Mouse (Mus musculus) forebrain, postnatal 0 days (tissue): ENCODE results near the gene Prss16. TPM values are rescaled to one million over a fixed set of nuclear protein-coding genes. Genes with fewer than 3 reads are reported as not detected.

Experiments
- ATAC-seq: fragments of 200-750 bp; cut with Nextera tagmentation; 2 replicates; pipeline ENCODE4 v1.8.0; 2017; ENCODE audit warnings: mild to moderate bottlenecking, moderate library complexity
- DNase-seq: peaks from one replicate; pipeline ENCODE4 v3.0.0-alpha.2; 2015
- H3K27ac ChIP-seq: fragments of 300-500 bp; sonication (generic); 2 replicates; pipeline ENCODE4 v1.5.1; 2014; ENCODE audit warnings: low read depth, mild to moderate bottlenecking, antibody characterized with exemption, low read length, moderate library complexity, mixed read lengths
- H3K27me3 ChIP-seq: fragments of 300-500 bp; sonication (generic); 2 replicates; pipeline ENCODE4 v1.6.1; 2014; ENCODE audit warnings: mild to moderate bottlenecking, low read length, mixed read lengths; ENCODE audit not compliant: insufficient read depth
- H3K36me3 ChIP-seq: fragments of 300-500 bp; sonication (generic); 2 replicates; pipeline ENCODE4 v1.6.1; 2014; ENCODE audit warnings: mild to moderate bottlenecking, moderate library complexity; ENCODE audit not compliant: insufficient read depth
- H3K4me1 ChIP-seq: fragments of 300-500 bp; sonication (generic); 2 replicates; pipeline ENCODE4 v1.6.1; 2014; ENCODE audit warnings: antibody characterized with exemption; ENCODE audit not compliant: insufficient read depth
- H3K4me2 ChIP-seq: fragments of 300-500 bp; sonication (generic); 2 replicates; pipeline ENCODE4 v1.6.1; 2014; ENCODE audit warnings: low read depth, mild to moderate bottlenecking, moderate library complexity
- H3K4me3 ChIP-seq: fragments of 300-500 bp; sonication (generic); 2 replicates; pipeline ENCODE4 v1.5.1; 2014; ENCODE audit warnings: low read depth, low read length, mixed read lengths
- H3K9ac ChIP-seq: fragments of 300-500 bp; sonication (generic); 2 replicates; pipeline ENCODE4 v1.6.1; 2014; ENCODE audit warnings: mild to moderate bottlenecking
- H3K9me3 ChIP-seq: fragments of 300-500 bp; sonication (generic); 2 replicates; pipeline ENCODE4 v1.6.1; 2016; ENCODE audit warnings: low read length
- CTCF ChIP-seq: sonication (generic); IDR thresholded peaks from 2 replicates; pipeline ENCODE4 v1.5.1; 2016; ENCODE audit warnings: antibody characterized with exemption, control low read depth, low read depth
- WGBS: fragments of 180-500 bp; shearing (Covaris S2); extraction: QIAGEN DNeasy Blood & Tissue Kit; methylation state at CpG from one replicate; pipeline ENCODE4 v1.1.7; 2014; 5-methylcytosine and 5-hydroxymethylcytosine counted together
- polyA plus RNA-seq: library from polyadenylated mRNA; unstranded; fragments of >200 nt; fragmentation: Nextera tagmentation; extraction: Ambion mirVana; gene quantifications from 2 replicates; pipeline ENCODE4 v1.2.1, GENCODE M21; 2015
- total RNA-seq: library from RNA; depleted of rRNA; stranded (reverse); fragments of >200 nt; gene quantifications from 2 replicates; pipeline ENCODE4 v1.2.3, GENCODE M21; 2014

The Prss16 gene
- total and polyA plus RNA-seq, 2 experiments from 2014 or later, result not detected

GRCm38 (mm10) chr13:22013716-22014115 is 4.2 kb upstream of the Prss16 start:
- Histone ChIP-seq H3K4me2 (no peak overlapping the region), H3K9ac (no peak overlapping the region), H3K4me1 (no peaks in the 10 kb centered on the region), H3K4me3 (no peak overlapping the region), H3K36me3 (no peaks in the 10 kb centered on the region), H3K27me3 (peaks cover 79% of the 10 kb centered on the region), H3K27ac (no peak overlapping the region), H3K9me3 (no peaks in the 10 kb centered on the region)
- DNase-seq (no peak), ATAC-seq (no peak)
- TF ChIP-seq CTCF, result no peak
- WGBS, result 22% methylated on average over 13 of the region's 13 CpGs

DNA sequence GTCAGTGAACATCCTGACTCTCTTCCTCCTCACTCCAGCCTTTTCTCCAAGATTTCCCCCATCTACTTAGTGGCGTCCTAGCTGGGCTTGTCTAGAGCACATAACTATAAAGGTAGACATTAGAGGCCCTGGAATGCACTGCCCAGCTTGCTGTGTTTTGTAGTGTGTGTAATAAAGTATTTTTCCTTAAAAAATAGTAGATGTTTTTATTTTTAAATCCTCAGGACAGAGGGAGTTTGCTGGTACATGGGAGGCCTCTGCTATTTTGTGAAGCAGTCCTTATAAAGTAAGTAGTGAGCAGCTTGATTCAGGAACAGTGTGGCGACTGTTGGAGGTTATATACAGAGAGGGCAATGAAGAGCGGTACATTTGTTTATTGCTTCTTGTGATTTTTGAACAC is 835 bp downstream of the Prss16 start:
- H3K36me3 ChIP-seq, result no peaks in the 10 kb centered on the region
- no peak for TF ChIP-seq CTCF
- H3K9me3 ChIP-seq, result no peaks in the 10 kb centered on the region
- WGBS, result 86% methylated on average over 3 of the region's 3 CpGs
- H3K4me1 ChIP-seq, result 0 out of 2 replicates have a peak, but pooled peaks cover 3% of the 10 kb centered on the region
- H3K4me2 ChIP-seq, result no peak overlapping the region
- no peak overlapping the region for H3K9ac ChIP-seq
- DNase-seq (no peak), ATAC-seq (no peak)
- H3K27ac ChIP-seq, result no peak overlapping the region
- H3K27me3 ChIP-seq, result peaks cover 86% of the 10 kb centered on the region
- H3K4me3 ChIP-seq, result no peak overlapping the region

GRCm38 (mm10) chr13:22007872-22008271 is 1.7 kb downstream of the Prss16 start:
- ATAC-seq, result no peak
- Histone ChIP-seq H3K27ac (no peak overlapping the region), H3K4me2 (no peak overlapping the region), H3K4me3 (no peak overlapping the region), H3K9ac (no peak overlapping the region), H3K36me3 (no peaks in the 10 kb centered on the region), H3K4me1 (0 out of 2 replicates have a peak, but pooled peaks cover 3% of the 10 kb centered on the region), H3K9me3 (no peaks in the 10 kb centered on the region), H3K27me3 (peaks cover 92% of the 10 kb centered on the region)
- TF ChIP-seq CTCF, result no peak
- DNase-seq, result no peak
- 50% methylated on average over 7 of the region's 7 CpGs for whole genome bisulfite sequencing

- H3K36me3 ChIP-seq, result no peaks in the 10 kb centered on the region
- DNase-seq, result no peak
- no peak overlapping the region for H3K9ac ChIP-seq
- H3K4me1 ChIP-seq, result 0 out of 2 replicates have a peak, but pooled peaks cover 3% of the 10 kb centered on the region
- peak overlapping the region; percentile 94 for H3K4me2 ChIP-seq
- no peaks in the 10 kb centered on the region for H3K9me3 ChIP-seq
- peak overlapping the region; percentile 45 for H3K4me3 ChIP-seq
- WGBS, result 5% methylated on average over 18 of the region's 18 CpGs
- no peak overlapping the region for H3K27ac ChIP-seq
- H3K27me3 ChIP-seq, result peaks cover 92% of the 10 kb centered on the region
- no peak for TF ChIP-seq CTCF
- ATAC-seq, result no peak
Measured at GRCm38 (mm10) chr13:22007121-22007510, 2.4 kb downstream of the Prss16 start.

- DNase-seq (no peak), ATAC-seq (peak; percentile 69)
- Histone ChIP-seq H3K4me3 (peak overlapping the region; percentile 45), H3K9me3 (no peaks in the 10 kb centered on the region), H3K9ac (peak overlapping the region; percentile 40; the same call in 1 of the 2 replicates), H3K4me2 (peak overlapping the region; percentile 94), H3K27me3 (peaks cover 94% of the 10 kb centered on the region), H3K36me3 (no peaks in the 10 kb centered on the region), H3K4me1 (0 out of 2 replicates have a peak, but pooled peaks cover 3% of the 10 kb centered on the region), H3K27ac (no peak overlapping the region)
- TF ChIP-seq CTCF, result no peak
- WGBS, result under 1% methylated on average over 38 of the region's 38 CpGs
Measured at GRCm38 (mm10) chr13:22006334-22007120, 3.0 kb downstream of the Prss16 start.

- TF ChIP-seq CTCF, result no peak
- peak overlapping the region; percentile 94 for H3K4me2 ChIP-seq
- peak overlapping the region; percentile 45 for H3K4me3 ChIP-seq
- peak; percentile 53 for DNase-seq
- ATAC-seq, result peak; percentile 75
- H3K9me3 ChIP-seq, result no peaks in the 10 kb centered on the region
- peak overlapping the region; percentile 40 for H3K9ac ChIP-seq
- H3K27ac ChIP-seq, result no peak overlapping the region
- 0 out of 2 replicates have a peak, but pooled peaks cover 3% of the 10 kb centered on the region for H3K4me1 ChIP-seq
- under 1% methylated on average over 45 of the region's 45 CpGs for WGBS
- no peaks in the 10 kb centered on the region for H3K36me3 ChIP-seq
- peaks cover 95% of the 10 kb centered on the region for H3K27me3 ChIP-seq
Measured at GRCm38 (mm10) chr13:22005605-22006333, 3.8 kb downstream of the Prss16 start.

- no peak overlapping the region for H3K9ac ChIP-seq
- H3K4me3 ChIP-seq, result no peak overlapping the region
- TF ChIP-seq CTCF, result no peak
- DNase-seq, result no peak
- H3K36me3 ChIP-seq, result no peaks in the 10 kb centered on the region
- no peak for ATAC-seq
- H3K4me2 ChIP-seq, result no peak overlapping the region
- peaks cover 94% of the 10 kb centered on the region for H3K27me3 ChIP-seq
- no peaks in the 10 kb centered on the region for H3K9me3 ChIP-seq
- H3K4me1 ChIP-seq, result 0 out of 2 replicates have a peak, but pooled peaks cover 4% of the 10 kb centered on the region
- H3K27ac ChIP-seq, result no peak overlapping the region
- 23% methylated on average over 5 of the region's 5 CpGs for WGBS
Measured at GRCm38 (mm10) chr13:22001823-22002222, 7.7 kb downstream of the Prss16 start.
